Mouse (Mus musculus): ENCODE data around the gene Flad1.

Gene Flad1

GRCm38 (mm10) chr3:89382950-89383349 is 28.7 kb downstream of the Flad1 start:
- DNase-seq (ENCODE audit: low read depth, low spot score), result peak; percentile 20

- peak; percentile 63 for DNase-seq (ENCODE audit: low read depth, low spot score)
Observed at GRCm38 (mm10) chr3:89382033-89382882, 29.4 kb downstream of the Flad1 start.

GRCm38 (mm10) chr3:89381233-89381632 is 30.4 kb downstream of the Flad1 start:
- DNase-seq (ENCODE audit: low read depth, low spot score), result no peak

GRCm38 (mm10) chr3:89380711-89381110 is 31.0 kb downstream of the Flad1 start:
- no peak for DNase-seq (ENCODE audit: low read depth, low spot score)

GRCm38 (mm10) chr3:89380291-89380690 is 31.4 kb downstream of the Flad1 start:
- no peak for DNase-seq (ENCODE audit: low read depth, low spot score)

- peak; percentile 34 for DNase-seq (ENCODE audit: low read depth, low spot score)
Observed at GRCm38 (mm10) chr3:89379388-89380131, 32.1 kb downstream of the Flad1 start.

- peak; percentile 87 for DNase-seq (ENCODE audit: low read depth, low spot score)
Observed at GRCm38 (mm10) chr3:89378394-89379067, 33.1 kb downstream of the Flad1 start.

GRCm38 (mm10) chr3:89377831-89378230 is 33.8 kb downstream of the Flad1 start:
- no peak for DNase-seq (ENCODE audit: low read depth, low spot score)

- DNase-seq (ENCODE audit: low read depth, low spot score), result no peak
Observed at GRCm38 (mm10) chr3:89373581-89374231, 38.0 kb downstream of the Flad1 start.

- DNase-seq (ENCODE audit: low read depth, low spot score), result no peak
Observed at GRCm38 (mm10) chr3:89367338-89367737, 44.3 kb downstream of the Flad1 start.

- DNase-seq (ENCODE audit: low read depth, low spot score), result no peak
Observed at GRCm38 (mm10) chr3:89365486-89366414, 45.9 kb downstream of the Flad1 start.

GRCm38 (mm10) chr3:89365153-89365485 is 46.6 kb downstream of the Flad1 start, which contains the start of gene Dcst1:
Dcst1 (minus strand) TSS chr3:89365253.
- DNase-seq (ENCODE audit: low read depth, low spot score), result no peak

- DNase-seq (ENCODE audit: low read depth, low spot score), result no peak
Observed at GRCm38 (mm10) chr3:89364631-89365030, 47.0 kb downstream of the Flad1 start.

- DNase-seq (ENCODE audit: low read depth, low spot score), result no peak
Observed at GRCm38 (mm10) chr3:89361675-89362074, 50.0 kb downstream of the Flad1 start, which contains the start of gene Dcst2. Dcst2 (plus strand) TSS chr3:89361975.

GRCm38 (mm10) chr3:89360237-89360636 is 51.4 kb downstream of the Flad1 start:
- no peak for DNase-seq (ENCODE audit: low read depth, low spot score)

- no peak for DNase-seq (ENCODE audit: low read depth, low spot score)
Observed at GRCm38 (mm10) chr3:89359630-89360029, 52.0 kb downstream of the Flad1 start.

GRCm38 (mm10) chr3:89356029-89356428 is 55.6 kb downstream of the Flad1 start:
- no peak for DNase-seq (ENCODE audit: low read depth, low spot score)

- DNase-seq (ENCODE audit: low read depth, low spot score), result no peak
Observed at GRCm38 (mm10) chr3:89355512-89355902, 56.2 kb downstream of the Flad1 start.

- peak; percentile 88 for DNase-seq (ENCODE audit: low read depth, low spot score)
Observed at GRCm38 (mm10) chr3:89354816-89355511, 56.7 kb downstream of the Flad1 start.

GRCm38 (mm10) chr3:89351271-89351670 is 60.4 kb downstream of the Flad1 start:
- DNase-seq (ENCODE audit: low read depth, low spot score), result no peak

Measured in CD4-positive, CD25-positive, alpha-beta regulatory T cell, adult 2 months (primary cell).